8 mouse cellular contexts compared by ENCODE assay signal in genomic region chr19:46623790-46624772, GRCm38 (mm10). TPM values are rescaled to one million over a fixed set of nuclear protein-coding genes. Genes with fewer than 3 reads are reported as not detected.
DNase-seq lines count a peak whose midpoint lies in the region; ATAC-seq and TF ChIP-seq lines count a peak whose summit lies in the region.

No protein-coding gene starts in this region.

- 8% methylated on average over 19 of the region's 19 CpGs for whole genome bisulfite sequencing in kidney, embryonic 14.5 days
- 46% methylated on average over 19 of the region's 19 CpGs for WGBS in intestine, postnatal 0 days
- WGBS in stomach, postnatal 0 days = 31% methylated on average over 19 of the region's 19 CpGs

- ATAC-seq in kidney, embryonic 14.5 days (ENCODE audit: low FRiP score, low TSS enrichment) = peak; percentile 76
- ATAC-seq in intestine, postnatal 0 days = no peak
- ATAC-seq in stomach, postnatal 0 days (ENCODE audit: low FRiP score, low TSS enrichment) = 0 out of 2 replicates have a peak, but pooled peaks have one; percentile 13

- H3K27me3 ChIP-seq in kidney, embryonic 14.5 days (ENCODE audit: control insufficient read depth, insufficient read depth, low read length) = no peaks in the 10 kb centered on the region
- H3K27me3 ChIP-seq in intestine, postnatal 0 days (replicated peaks; ENCODE audit: control insufficient read depth, insufficient read depth, low read length) = no peaks in the 10 kb centered on the region
- H3K27me3 ChIP-seq in stomach, postnatal 0 days (ENCODE audit: control insufficient read depth, insufficient read depth, low read length) = no peaks in the 10 kb centered on the region

- H3K9me3 ChIP-seq in kidney, embryonic 14.5 days (ENCODE audit: control insufficient read depth, low read length) = no peaks in the 10 kb centered on the region
- H3K9me3 ChIP-seq in intestine, postnatal 0 days (ENCODE audit: control insufficient read depth) = no peaks in the 10 kb centered on the region
- H3K9me3 ChIP-seq in stomach, postnatal 0 days (ENCODE audit: control insufficient read depth, low read length) = no peaks in the 10 kb centered on the region

- H3K36me3 ChIP-seq in kidney, embryonic 14.5 days (ENCODE audit: control insufficient read depth, insufficient read depth, low read length) = peaks cover 3% of the 10 kb centered on the region; the same call in 1 of the 2 replicates
- H3K36me3 ChIP-seq in intestine, postnatal 0 days (ENCODE audit: control insufficient read depth, insufficient read depth) = no peaks in the 10 kb centered on the region
- H3K36me3 ChIP-seq in stomach, postnatal 0 days (ENCODE audit: control insufficient read depth, insufficient read depth, low read length) = no peaks in the 10 kb centered on the region

- DNase-seq in kidney, adult 8-10 months = no peak
- DNase-seq in gastrocnemius, postnatal 25 days = peak; percentile 83
- DNase-seq in lung, postnatal 10 days = peak; percentile 88
- DNase-seq in stomach, postnatal 0 days (ENCODE audit: low spot score) = no peak
- DNase-seq in frontal cortex, postnatal 36 days (ENCODE audit: low spot score in 2 of 2) = no peak
- DNase-seq in urinary bladder, adult 18-20 months (ENCODE audit: low spot score in 2 of 2) = no peak

- TF ChIP-seq CTCF in intestine, postnatal 0 days (IDR thresholded peaks at IDR 0.05; ENCODE audit: low read depth) = no peak
- no peak for TF ChIP-seq CTCF in stomach, postnatal 0 days (IDR thresholded peaks at IDR 0.05; ENCODE audit: low read depth)

- peaks cover 63% of the 10 kb centered on the region for H3K4me1 ChIP-seq in kidney, embryonic 14.5 days (ENCODE audit: control insufficient read depth, insufficient read depth, low read length)
- no peaks in the 10 kb centered on the region for H3K4me1 ChIP-seq in intestine, postnatal 0 days (replicated peaks; ENCODE audit: control insufficient read depth, insufficient read depth, low read length)
- H3K4me1 ChIP-seq in stomach, postnatal 0 days (replicated peaks; ENCODE audit: control insufficient read depth, insufficient read depth) = peaks cover 17% of the 10 kb centered on the region

- peak overlapping the region; percentile 90 for H3K27ac ChIP-seq in kidney, embryonic 14.5 days (ENCODE audit: low read depth, low read length)
- H3K27ac ChIP-seq in intestine, postnatal 0 days (ENCODE audit: low read depth, low read length) = peak overlapping the region; percentile 21; the same call in 1 of the 2 replicates
- H3K27ac ChIP-seq in stomach, postnatal 0 days (replicated peaks) = peak overlapping the region; percentile 89

- H3K4me2 ChIP-seq in kidney, embryonic 14.5 days (replicated peaks; ENCODE audit: low read depth, low read length) = peak overlapping the region; percentile 60
- H3K4me2 ChIP-seq in intestine, postnatal 0 days (replicated peaks; ENCODE audit: low read depth) = peak overlapping the region; percentile 58
- H3K4me2 ChIP-seq in stomach, postnatal 0 days (replicated peaks; ENCODE audit: low read depth) = peak overlapping the region; percentile 59

- peak overlapping the region; percentile 29 for H3K4me3 ChIP-seq in kidney, embryonic 14.5 days (ENCODE audit: low read length)
- peak overlapping the region; percentile 30 for H3K4me3 ChIP-seq in intestine, postnatal 0 days (ENCODE audit: low read depth, low read length)
- peak overlapping the region; percentile 35 for H3K4me3 ChIP-seq in stomach, postnatal 0 days (ENCODE audit: low read depth, low read length)

- peak overlapping the region; percentile 58 for H3K9ac ChIP-seq in kidney, embryonic 14.5 days (ENCODE audit: low read depth, low read length)
- peak overlapping the region; percentile 40; the same call in 1 of the 2 replicates for H3K9ac ChIP-seq in intestine, postnatal 0 days (ENCODE audit: low read depth, low read length)
- H3K9ac ChIP-seq in stomach, postnatal 0 days (ENCODE audit: low read length) = peak overlapping the region; percentile 59

- TF ChIP-seq EP300 in stomach, postnatal 0 days (optimal IDR thresholded peaks at IDR 0.05) = no peak

RNA-seq across cellular contexts. Expression of gene Wbp1l, which starts 25.2 kb away (rescaled TPM):
- 26.2 and 46.1 TPM in 2 replicates for polyA plus RNA-seq in kidney, embryonic 14.5 days (2014; fragmentation: Nextera tagmentation; extraction: Ambion mirVana)
- total RNA-seq in gastrocnemius, postnatal 25 days (2021) = 10 to 100 TPM; 39.0 to 47.3 TPM
- 33.1 and 35.2 TPM in 2 replicates for polyA plus RNA-seq in intestine, postnatal 0 days (2015; fragmentation: Nextera tagmentation; extraction: Ambion mirVana)
- 31.2 and 32.9 TPM in 2 replicates for polyA plus RNA-seq in stomach, postnatal 0 days (2015; fragmentation: Nextera tagmentation; extraction: Ambion mirVana)

RNA-seq across cellular contexts. Expression of gene Cyp17a1, which starts 48.9 kb away (rescaled TPM):
- polyA plus RNA-seq in kidney, embryonic 14.5 days (2014; fragmentation: Nextera tagmentation; extraction: Ambion mirVana) = not detected in 2 replicates
- total RNA-seq in gastrocnemius, postnatal 25 days (2021) = not detected
- not detected in 2 replicates for polyA plus RNA-seq in intestine, postnatal 0 days (2015; fragmentation: Nextera tagmentation; extraction: Ambion mirVana)
- 0.12 TPM in 1 of 2 replicates, not detected in the other for polyA plus RNA-seq in stomach, postnatal 0 days (2015; fragmentation: Nextera tagmentation; extraction: Ambion mirVana)

RNA-seq across cellular contexts. Expression of gene Sfxn2, which starts 50.9 kb away (rescaled TPM):
- polyA plus RNA-seq in kidney, embryonic 14.5 days (2014; fragmentation: Nextera tagmentation; extraction: Ambion mirVana) = 18.1 and 25.1 TPM in 2 replicates
- total RNA-seq in gastrocnemius, postnatal 25 days (2021) = 1 to 10 TPM; 2.8 TPM
- 5.2 and 6.2 TPM in 2 replicates for polyA plus RNA-seq in intestine, postnatal 0 days (2015; fragmentation: Nextera tagmentation; extraction: Ambion mirVana)
- 9.4 and 10.0 TPM in 2 replicates for polyA plus RNA-seq in stomach, postnatal 0 days (2015; fragmentation: Nextera tagmentation; extraction: Ambion mirVana)

RNA-seq across cellular contexts. Expression of gene Arl3, which starts 51.1 kb away (rescaled TPM):
- polyA plus RNA-seq in kidney, embryonic 14.5 days (2014; fragmentation: Nextera tagmentation; extraction: Ambion mirVana) = 98.3 and 182 TPM in 2 replicates
- total RNA-seq in gastrocnemius, postnatal 25 days (2021) = 10 to 100 TPM; 49.6 to 55.8 TPM
- polyA plus RNA-seq in intestine, postnatal 0 days (2015; fragmentation: Nextera tagmentation; extraction: Ambion mirVana) = 21.1 and 25.6 TPM in 2 replicates
- 39.6 and 41.6 TPM in 2 replicates for polyA plus RNA-seq in stomach, postnatal 0 days (2015; fragmentation: Nextera tagmentation; extraction: Ambion mirVana)

Comparison
In these comparisons a context has a peak if more than half of its experiments do, and no peak if none do; other contexts are left out.
1. H3K27ac ChIP-seq: peak in every context shown above with its lines; median percentile 90 in kidney, embryonic 14.5 days; 89 in stomach, postnatal 0 days; 21 in intestine, postnatal 0 days.
2. DNase-seq: peak in gastrocnemius, postnatal 25 days (single experiment) and lung, postnatal 10 days (single experiment); none in kidney, adult 8-10 months (0 of 2), stomach, postnatal 0 days (single experiment), frontal cortex, postnatal 36 days (0 of 2) and urinary bladder, adult 18-20 months (0 of 2).
3. Peak in every context shown above with its lines, with median percentiles within 50 percentile points of each other: H3K4me2 ChIP-seq, H3K4me3 ChIP-seq and H3K9ac ChIP-seq.